Mouse (Mus musculus): ENCODE results near the gene Hist1h2bb.
"Not testable (repeated sequence)": the region's sequence is repeated elsewhere in the genome, so short reads cannot be mapped to it uniquely, and the experiment has no call there.

- not testable (repeated sequence) for TF ChIP-seq TCF12 (IDR thresholded peaks at IDR 0.05; ENCODE audit: insufficient read depth, poor library complexity, severe bottlenecking); POLR2A (IDR thresholded peaks at IDR 0.05; ENCODE audit: insufficient read length, low read depth); CEBPB (IDR thresholded peaks at IDR 0.05; ENCODE audit: insufficient read depth, poor library complexity, severe bottlenecking); E2F4 (IDR thresholded peaks at IDR 0.05; ENCODE audit: insufficient read depth); POLR2AphosphoS2 (IDR thresholded peaks at IDR 0.05; ENCODE audit: insufficient read length, low read depth); USF1 (IDR thresholded peaks at IDR 0.05; ENCODE audit: low read depth); MYOG (IDR thresholded peaks at IDR 0.05; ENCODE audit: control insufficient read depth in 1 of 3, insufficient read depth in 1 of 3, insufficient read length in 2 of 3, low read depth in 2 of 3); MAX (IDR thresholded peaks at IDR 0.05; ENCODE audit: low read depth); MYOD1 (IDR thresholded peaks at IDR 0.05; ENCODE audit: control insufficient read depth in 1 of 3, insufficient read length in 2 of 3, low read depth in 2 of 3); REST (IDR thresholded peaks at IDR 0.05; ENCODE audit: insufficient read depth, insufficient read length); TCF3 (IDR thresholded peaks at IDR 0.05; ENCODE audit: insufficient read length, low read depth)
These were observed 23.1 kb downstream of the Hist1h2bb start, which contains the start of gene Trim38 for GRCm38 (mm10) chr13:23769613-23770012.
